Mouse (Mus musculus) lung, postnatal 4 days (tissue): Measurements from ENCODE around the gene Pabpn1l.
"Not testable (repeated sequence)": the region's sequence is repeated elsewhere in the genome, so short reads cannot be mapped to it uniquely, and the experiment has no call there.

Source experiments
- DNase-seq, 2 experiments: peaks; one replicate each; pipeline ENCODE4 v3.0.0; 2021

Pabpn1l gene

GRCm38 (mm10) chr8:122644175-122644954, 21.8 kb upstream of the Pabpn1l start:
- no peak for DNase-seq

GRCm38 (mm10) chr8:122642071-122642470, 19.5 kb upstream of the Pabpn1l start:
- DNase-seq: peak; percentile 54 to 66

- no peak for DNase-seq
These were observed 18.9 kb upstream of the Pabpn1l start for GRCm38 (mm10) chr8:122641406-122641805.

- DNase-seq: no peak
These were observed 18.3 kb upstream of the Pabpn1l start for GRCm38 (mm10) chr8:122640825-122641224.

- peak; percentile 75 to 93 for DNase-seq
These were observed 17.1 kb upstream of the Pabpn1l start for GRCm38 (mm10) chr8:122639521-122640248.

- DNase-seq: no peak
These were observed 16.1 kb upstream of the Pabpn1l start for GRCm38 (mm10) chr8:122638601-122639000.

GRCm38 (mm10) chr8:122637230-122637629, 14.7 kb upstream of the Pabpn1l start:
- no peak for DNase-seq

GRCm38 (mm10) chr8:122636803-122637175, 14.2 kb upstream of the Pabpn1l start:
- DNase-seq: no peak

GRCm38 (mm10) chr8:122635878-122636802, 13.6 kb upstream of the Pabpn1l start:
- DNase-seq: peak in 1 of 2 experiments; percentile 67

- no peak for DNase-seq
These were observed 10.7 kb upstream of the Pabpn1l start for GRCm38 (mm10) chr8:122633205-122633604.

- DNase-seq: not testable (repeated sequence)
These were observed 9.6 kb upstream of the Pabpn1l start for GRCm38 (mm10) chr8:122632134-122632533.

GRCm38 (mm10) chr8:122630696-122631095, 8.2 kb upstream of the Pabpn1l start:
- no peak for DNase-seq

- DNase-seq: no peak
These were observed 6.8 kb upstream of the Pabpn1l start for GRCm38 (mm10) chr8:122629388-122629787.

- DNase-seq: no peak
These were observed 4.4 kb upstream of the Pabpn1l start for GRCm38 (mm10) chr8:122626896-122627295.

- no peak for DNase-seq
These were observed 3.3 kb upstream of the Pabpn1l start for GRCm38 (mm10) chr8:122625811-122626210.

GRCm38 (mm10) chr8:122624653-122625052, 2.1 kb upstream of the Pabpn1l start:
- DNase-seq: no peak

- DNase-seq: peak in 1 of 2 experiments; percentile 40
These were observed 1.5 kb upstream of the Pabpn1l start for GRCm38 (mm10) chr8:122623844-122624642.

GRCm38 (mm10) chr8:122620446-122620845, 2.1 kb downstream of the Pabpn1l start:
- DNase-seq: no peak

GRCm38 (mm10) chr8:122618660-122619378, 3.7 kb downstream of the Pabpn1l start:
- no peak for DNase-seq

GRCm38 (mm10) chr8:122617947-122618546, 4.5 kb downstream of the Pabpn1l start:
- peak; percentile 86 to 91 for DNase-seq
